Mouse (Mus musculus) adrenal gland (tissue): ENCODE results near the gene Sf3b5.

ENCODE experiments used
- intact Hi-C: fragments of 180-260 bp; cut with DNase I; formaldehyde crosslinking; loops from one replicate; pipeline ENCODE4 v1.15.1; 2025
- long read RNA-seq, 2 experiments: library from polyadenylated mRNA; unstranded; transcript quantifications; one replicate each; pipeline ENCODE4 v2.0.0; 2020; ENCODE audit warnings: borderline replicate concordance in 1 of 2; ENCODE audit not compliant: insufficient replicate concordance in 1 of 2

Sf3b5 gene
- long read RNA-seq, experiment 1, transcript Sf3b5-201 (1 exons, 3,841 nt): major isoform, 179 of 179 reads
- long read RNA-seq, experiment 1, partial matches to known transcripts: 0 of 179 reads
- long read RNA-seq, experiment 1, other reads (novel, unspliced or antisense): 0 of 179 reads
- long read RNA-seq, experiment 2, transcript Sf3b5-201 (1 exons, 3,841 nt): major isoform, 199 of 199 reads
- long read RNA-seq, experiment 2, partial matches to known transcripts: 0 of 199 reads
- long read RNA-seq, experiment 2, other reads (novel, unspliced or antisense): 0 of 199 reads

- intact Hi-C loops: no loop called here
Measured at GRCm38 (mm10) chr10:13005043-13005442, at the start of gene Sf3b5. Sf3b5 (plus strand) TSS chr10:13005343.

GRCm38 (mm10) chr10:12955831-12956230, 49.3 kb upstream of the Sf3b5 start:
- intact Hi-C loops: no loop called here

- intact Hi-C loops: no loop called here
Measured at GRCm38 (mm10) chr10:12957271-12957670, 47.9 kb upstream of the Sf3b5 start.

- intact Hi-C loops: no loop called here
Measured at GRCm38 (mm10) chr10:12961546-12961945, 43.6 kb upstream of the Sf3b5 start.

- intact Hi-C loops: no loop called here
Measured at GRCm38 (mm10) chr10:12962238-12962637, 42.9 kb upstream of the Sf3b5 start.

- intact Hi-C loops: loop anchor here (2.0 kb wide), 1 partner anchor 41 kb away; no protein-coding TSS in a partner anchor
Measured at GRCm38 (mm10) chr10:12963362-12964147, 41.6 kb upstream of the Sf3b5 start.

- intact Hi-C loops: loop anchor here (2.0 kb wide), 1 partner anchor 42 kb away; no protein-coding TSS in a partner anchor
Measured at GRCm38 (mm10) chr10:12964151-12965075, 40.7 kb upstream of the Sf3b5 start, which contains the start of gene Stx11. Stx11 (minus strand) TSS chr10:12964298.

GRCm38 (mm10) chr10:12965669-12966180, 39.4 kb upstream of the Sf3b5 start:
- intact Hi-C loops: loop anchor here (2.0 kb wide), 1 partner anchor 43 kb away; no protein-coding TSS in a partner anchor

GRCm38 (mm10) chr10:12974572-12974971, 30.6 kb upstream of the Sf3b5 start:
- intact Hi-C loops: no loop called here

- intact Hi-C loops: no loop called here
Measured at GRCm38 (mm10) chr10:12975461-12975860, 29.7 kb upstream of the Sf3b5 start.

- intact Hi-C loops: no loop called here
Measured at GRCm38 (mm10) chr10:12975957-12976356, 29.2 kb upstream of the Sf3b5 start.

GRCm38 (mm10) chr10:12976552-12976951, 28.6 kb upstream of the Sf3b5 start:
- intact Hi-C loops: no loop called here

GRCm38 (mm10) chr10:12977787-12978212, 27.3 kb upstream of the Sf3b5 start:
- intact Hi-C loops: no loop called here

- intact Hi-C loops: no loop called here
Measured at GRCm38 (mm10) chr10:12981071-12981470, 24.1 kb upstream of the Sf3b5 start.

GRCm38 (mm10) chr10:12983516-12983915, 21.6 kb upstream of the Sf3b5 start:
- intact Hi-C loops: no loop called here

- intact Hi-C loops: no loop called here
Measured at GRCm38 (mm10) chr10:12985028-12985427, 20.1 kb upstream of the Sf3b5 start.

GRCm38 (mm10) chr10:12986485-12986884, 18.7 kb upstream of the Sf3b5 start:
- intact Hi-C loops: no loop called here

GRCm38 (mm10) chr10:12986943-12987342, 18.2 kb upstream of the Sf3b5 start:
- intact Hi-C loops: no loop called here

- intact Hi-C loops: loop anchor here (5.0 kb wide), 1 partner anchor 300 kb away; no protein-coding TSS in a partner anchor
Measured at GRCm38 (mm10) chr10:12991953-12992352, 13.2 kb upstream of the Sf3b5 start.

GRCm38 (mm10) chr10:12993411-12994039, 11.6 kb upstream of the Sf3b5 start:
- intact Hi-C loops: loop anchor here (5.0 kb wide), 1 partner anchor 301 kb away; no protein-coding TSS in a partner anchor
